Mouse (Mus musculus): Measurements from ENCODE around the gene Ghdc.

DNA sequence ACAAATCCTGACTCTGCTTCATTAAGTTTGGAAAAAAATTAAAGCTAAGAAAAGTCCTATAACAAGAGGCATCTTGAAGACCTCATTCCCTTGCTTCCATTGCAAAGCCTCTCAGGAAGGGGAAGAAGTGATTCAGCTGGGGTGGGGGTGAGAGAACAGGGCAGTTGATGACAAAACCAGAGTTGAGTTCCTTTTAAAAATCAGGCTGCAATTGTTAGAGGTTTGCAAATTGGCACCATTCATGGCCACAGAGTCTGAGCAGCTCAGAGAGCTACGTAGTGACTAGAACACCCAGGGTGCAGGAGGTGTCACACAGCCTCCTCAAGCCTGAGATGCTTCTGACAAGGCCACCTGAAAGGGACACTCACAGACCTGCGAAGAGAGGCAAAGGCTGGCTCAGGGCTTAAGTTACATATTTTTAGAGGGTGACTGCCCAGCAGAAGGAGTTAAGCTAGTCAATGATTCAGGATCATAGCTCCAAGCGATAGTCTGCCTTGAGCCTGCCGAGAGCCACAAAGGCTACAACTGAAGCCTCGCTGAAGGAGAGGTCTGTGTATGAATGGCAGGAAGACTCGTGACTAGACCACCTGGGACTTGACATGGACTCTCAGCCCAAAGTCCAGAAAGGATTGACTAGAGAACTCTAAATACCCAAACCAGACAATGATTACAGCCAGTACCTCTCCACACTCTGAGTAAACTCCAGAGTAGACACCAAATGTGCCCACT is 40.1 kb downstream of the Ghdc start:
- no peak for TF ChIP-seq POLR2AphosphoS5 (IDR thresholded peaks at IDR 0.05; ENCODE audit: borderline replicate concordance, low read depth, low read length)
- TF ChIP-seq CTCF (IDR thresholded peaks at IDR 0.05 in 2 of 3, conservative IDR thresholded peaks at IDR 0.05 in 1 of 3; ENCODE audit: control insufficient read depth in 1 of 3, insufficient read depth in 1 of 3, low read depth in 2 of 3, low read length in 3 of 3, poor library complexity in 1 of 3, severe bottlenecking in 1 of 3), result no peak
- TF ChIP-seq ZNF384 (IDR thresholded peaks at IDR 0.05; ENCODE audit: low read depth, low read length), result no peak
- no peak for TF ChIP-seq MAZ (IDR thresholded peaks at IDR 0.05; ENCODE audit: low read depth, low read length)
- TF ChIP-seq POLR2A (IDR thresholded peaks at IDR 0.05; ENCODE audit: control insufficient read depth in 1 of 2, insufficient read depth in 1 of 2, low read depth in 1 of 2, low read length in 2 of 2, poor library complexity in 1 of 2), result no peak

Measured in MEL (cell line).